Mouse (Mus musculus): ENCODE measurements around the gene Srd5a1. TPM values are rescaled to one million over a fixed set of nuclear protein-coding genes. Genes with fewer than 3 reads are reported as not detected.
A peak's percentile ranks its signal among the peaks of the same experiment; 100 is the strongest.

The Srd5a1 gene
- total and polyA plus RNA-seq, 2 experiments from 2014 or later = 22.6 to 34.7 TPM

DNA sequence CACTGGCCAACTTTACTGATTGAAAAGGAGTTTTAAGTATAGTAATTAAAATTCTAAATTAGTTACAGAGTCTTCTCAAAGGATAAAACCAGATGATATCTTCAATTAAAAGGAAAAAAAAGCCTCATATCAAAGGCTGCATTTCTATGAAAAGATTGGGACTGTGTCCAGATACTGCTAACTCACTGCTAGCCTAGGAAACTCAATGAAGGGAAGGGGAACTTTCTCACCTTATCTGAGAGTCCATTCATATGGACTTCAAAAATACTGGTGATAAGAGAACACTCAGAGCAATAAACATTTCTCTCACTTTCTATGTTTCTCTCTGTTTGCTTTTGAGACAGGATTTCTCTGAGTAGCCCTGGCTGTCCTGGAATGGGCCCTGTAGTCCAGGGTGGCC lies 46.7 kb downstream of the Srd5a1 start:
- H3K27ac ChIP-seq = no peak overlapping the region
- H3K36me3 ChIP-seq (ENCODE audit: insufficient read depth, low read length) = no peaks in the 10 kb centered on the region
- peaks cover 3% of the 10 kb centered on the region; the same call in 1 of the 2 replicates for H3K4me1 ChIP-seq (ENCODE audit: insufficient read depth, low read length)
- no peak for TF ChIP-seq CTCF (IDR thresholded peaks at IDR 0.05; ENCODE audit: low read depth)
- no peak overlapping the region for H3K4me3 ChIP-seq (ENCODE audit: low read length)
- H3K9ac ChIP-seq (replicated peaks; ENCODE audit: low read length) = no peak overlapping the region
- no peak for ATAC-seq
- H3K9me3 ChIP-seq (ENCODE audit: low read length) = no peaks in the 10 kb centered on the region
- H3K4me2 ChIP-seq (ENCODE audit: low read depth, low read length) = no peak overlapping the region
- no peak for DNase-seq (ENCODE audit: low spot score)
- H3K27me3 ChIP-seq (ENCODE audit: insufficient read depth, low read length) = no peaks in the 10 kb centered on the region

DNA sequence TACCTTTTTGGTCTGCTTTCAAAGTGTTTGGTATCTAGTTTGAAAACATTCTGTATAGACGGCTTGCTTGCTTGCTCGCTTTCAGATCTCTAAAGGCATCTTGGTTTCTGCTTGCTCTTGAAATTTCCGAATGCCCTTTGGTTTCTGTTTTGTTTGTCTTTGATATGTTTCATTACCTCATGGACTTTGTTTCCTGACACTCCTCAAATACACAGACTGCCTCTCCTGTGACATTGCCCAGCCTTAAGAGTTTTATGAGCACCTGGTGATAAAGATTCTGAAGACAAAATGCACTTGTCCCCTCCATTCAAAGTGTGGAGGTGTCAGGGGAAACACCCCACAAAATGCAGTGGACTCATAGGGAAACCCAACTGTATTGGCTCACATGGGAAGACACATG lies 47.3 kb downstream of the Srd5a1 start:
- Histone ChIP-seq H3K9me3 (ENCODE audit: low read length) (no peaks in the 10 kb centered on the region), H3K9ac (replicated peaks; ENCODE audit: low read length) (no peak overlapping the region), H3K4me3 (ENCODE audit: low read length) (no peak overlapping the region), H3K36me3 (ENCODE audit: insufficient read depth, low read length) (no peaks in the 10 kb centered on the region), H3K4me1 (ENCODE audit: insufficient read depth, low read length) (peaks cover 9% of the 10 kb centered on the region), H3K27ac (no peak overlapping the region), H3K4me2 (ENCODE audit: low read depth, low read length) (no peak overlapping the region), H3K27me3 (ENCODE audit: insufficient read depth, low read length) (no peaks in the 10 kb centered on the region)
- TF ChIP-seq CTCF (IDR thresholded peaks at IDR 0.05; ENCODE audit: low read depth) = no peak
- no peak for ATAC-seq
- 86% methylated on average over 3 of the region's 3 CpGs for WGBS
- DNase-seq (ENCODE audit: low spot score) = no peak

DNA sequence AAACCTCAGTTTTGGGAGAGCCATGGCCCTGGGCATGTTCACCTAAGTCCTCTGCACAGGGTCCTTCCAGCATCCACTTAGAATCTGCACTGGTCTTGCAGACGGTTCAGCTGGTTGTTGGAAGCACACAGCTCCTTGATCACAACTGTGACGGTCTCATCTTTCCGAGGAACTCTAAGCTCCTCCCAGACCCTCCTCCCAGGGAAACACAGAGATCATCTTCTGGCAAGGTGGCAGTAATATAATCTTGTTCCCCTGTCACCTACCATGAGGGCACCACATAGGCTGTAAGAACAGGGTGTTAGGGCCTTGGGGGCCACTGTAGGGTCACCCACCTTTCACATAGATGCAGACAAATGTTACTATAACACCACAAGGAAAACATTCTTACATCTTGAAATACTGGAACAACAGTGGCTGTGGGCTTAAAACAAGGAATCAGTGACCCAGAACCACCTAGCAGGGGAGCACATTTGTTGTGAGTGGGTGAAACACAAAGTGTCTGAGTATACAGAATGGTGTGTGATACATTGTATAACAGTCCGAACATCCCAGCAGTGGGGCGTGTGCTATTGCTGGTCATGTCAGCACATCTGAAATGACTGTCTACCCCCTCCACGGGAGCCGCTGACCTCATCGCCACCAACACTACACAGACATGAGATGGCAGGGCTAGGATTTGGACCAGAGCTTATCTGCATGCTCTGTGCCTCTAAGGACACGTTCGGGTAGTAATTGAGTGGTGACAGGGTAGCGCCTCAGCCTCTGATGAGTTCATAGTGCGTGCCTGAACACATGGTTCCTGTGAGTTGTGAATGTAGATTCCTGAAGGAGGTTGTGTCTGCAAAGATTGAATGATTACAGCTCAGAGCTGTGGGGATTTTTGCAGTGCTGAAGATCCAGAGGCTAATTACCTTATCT lies 48.3 kb downstream of the Srd5a1 start:
- Histone ChIP-seq H3K9ac (replicated peaks; ENCODE audit: low read length) (no peak overlapping the region), H3K27ac (no peak overlapping the region), H3K36me3 (ENCODE audit: insufficient read depth, low read length) (no peaks in the 10 kb centered on the region), H3K4me2 (ENCODE audit: low read depth, low read length) (no peak overlapping the region), H3K4me3 (ENCODE audit: low read length) (no peak overlapping the region), H3K9me3 (ENCODE audit: low read length) (no peaks in the 10 kb centered on the region), H3K27me3 (ENCODE audit: insufficient read depth, low read length) (no peaks in the 10 kb centered on the region), H3K4me1 (ENCODE audit: insufficient read depth, low read length) (peaks cover 9% of the 10 kb centered on the region)
- no peak for DNase-seq (ENCODE audit: low spot score)
- no peak for TF ChIP-seq CTCF (IDR thresholded peaks at IDR 0.05; ENCODE audit: low read depth)
- WGBS = 66% methylated on average over 12 of the region's 12 CpGs
- no peak for ATAC-seq

DNA sequence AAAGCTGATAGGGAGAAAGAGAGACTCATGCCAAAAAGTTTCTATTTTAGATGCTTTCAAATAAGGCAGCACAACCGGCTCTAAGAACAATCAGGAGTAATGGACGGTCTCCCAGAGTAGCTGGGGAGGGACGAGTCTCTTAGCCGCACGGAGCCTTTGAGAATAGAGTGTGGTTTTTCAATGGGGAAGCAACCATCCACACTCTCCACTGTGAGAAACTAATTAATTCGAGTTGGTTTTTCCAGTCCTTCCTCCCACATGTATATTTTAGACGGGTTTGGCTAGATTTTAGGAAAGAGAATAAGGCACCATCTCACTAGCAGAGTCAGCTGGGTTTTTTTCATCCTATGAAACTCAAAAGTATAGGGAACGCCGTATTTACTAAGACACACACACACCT lies 49.2 kb downstream of the Srd5a1 start:
- Histone ChIP-seq H3K9me3 (ENCODE audit: low read length) (no peaks in the 10 kb centered on the region), H3K4me2 (ENCODE audit: low read depth, low read length) (no peak overlapping the region), H3K4me1 (ENCODE audit: insufficient read depth, low read length) (peaks cover 9% of the 10 kb centered on the region), H3K27me3 (ENCODE audit: insufficient read depth, low read length) (no peaks in the 10 kb centered on the region), H3K27ac (no peak overlapping the region), H3K9ac (replicated peaks; ENCODE audit: low read length) (no peak overlapping the region), H3K4me3 (ENCODE audit: low read length) (no peak overlapping the region), H3K36me3 (ENCODE audit: insufficient read depth, low read length) (no peaks in the 10 kb centered on the region)
- TF ChIP-seq CTCF (IDR thresholded peaks at IDR 0.05; ENCODE audit: low read depth) = no peak
- 74% methylated on average over 9 of the region's 9 CpGs for WGBS
- no peak for DNase-seq (ENCODE audit: low spot score)
- ATAC-seq = no peak

DNA sequence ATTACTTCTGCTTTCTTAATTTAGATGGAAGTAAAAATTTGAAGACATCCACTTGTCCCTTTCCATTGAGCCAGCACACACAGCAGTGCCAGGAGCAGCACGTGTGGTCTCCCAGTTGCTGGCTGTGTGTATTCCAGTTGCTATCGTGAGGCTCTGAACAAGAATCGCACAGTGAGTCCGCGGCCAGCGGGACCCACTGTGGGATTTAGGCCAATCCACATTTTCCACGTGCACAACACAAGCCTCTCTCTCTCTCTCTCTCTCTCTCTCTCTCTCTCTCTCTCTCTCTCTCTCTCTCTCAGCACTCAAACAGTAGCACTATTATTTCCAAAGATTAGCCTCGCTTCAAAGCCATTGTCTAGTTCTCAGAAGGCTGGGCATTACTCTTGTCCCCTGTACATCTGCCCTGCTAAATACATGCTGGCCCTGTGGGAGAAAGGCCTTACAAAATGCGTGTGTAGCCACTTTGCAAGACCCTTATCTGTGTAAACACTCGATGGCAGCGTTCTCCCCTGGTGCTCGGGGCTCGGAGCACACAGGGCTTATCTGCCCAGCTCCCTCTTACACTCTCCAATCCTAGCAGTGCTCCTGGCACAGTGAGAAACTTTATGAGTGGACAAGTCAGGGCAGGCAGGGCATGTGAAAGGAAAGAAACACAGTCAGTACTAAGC lies 51.8 kb downstream of the Srd5a1 start:
- H3K27me3 ChIP-seq (ENCODE audit: insufficient read depth, low read length) = no peaks in the 10 kb centered on the region
- peaks cover 9% of the 10 kb centered on the region for H3K4me1 ChIP-seq (ENCODE audit: insufficient read depth, low read length)
- no peaks in the 10 kb centered on the region for H3K9me3 ChIP-seq (ENCODE audit: low read length)
- H3K36me3 ChIP-seq (ENCODE audit: insufficient read depth, low read length) = no peaks in the 10 kb centered on the region
- DNase-seq (ENCODE audit: low spot score) = peak; percentile 46
- no peak overlapping the region for H3K4me3 ChIP-seq (ENCODE audit: low read length)
- peak overlapping the region; percentile 22; the same call in 1 of the 2 replicates for H3K27ac ChIP-seq
- 0 out of 2 replicates have a peak overlapping the region, but pooled peaks have one; percentile 7 for H3K4me2 ChIP-seq (ENCODE audit: low read depth, low read length)
- 18% methylated on average over 13 of the region's 13 CpGs for WGBS
- no peak for TF ChIP-seq CTCF (IDR thresholded peaks at IDR 0.05; ENCODE audit: low read depth)
- no peak overlapping the region for H3K9ac ChIP-seq (replicated peaks; ENCODE audit: low read length)
- ATAC-seq = peak; percentile 81

DNA sequence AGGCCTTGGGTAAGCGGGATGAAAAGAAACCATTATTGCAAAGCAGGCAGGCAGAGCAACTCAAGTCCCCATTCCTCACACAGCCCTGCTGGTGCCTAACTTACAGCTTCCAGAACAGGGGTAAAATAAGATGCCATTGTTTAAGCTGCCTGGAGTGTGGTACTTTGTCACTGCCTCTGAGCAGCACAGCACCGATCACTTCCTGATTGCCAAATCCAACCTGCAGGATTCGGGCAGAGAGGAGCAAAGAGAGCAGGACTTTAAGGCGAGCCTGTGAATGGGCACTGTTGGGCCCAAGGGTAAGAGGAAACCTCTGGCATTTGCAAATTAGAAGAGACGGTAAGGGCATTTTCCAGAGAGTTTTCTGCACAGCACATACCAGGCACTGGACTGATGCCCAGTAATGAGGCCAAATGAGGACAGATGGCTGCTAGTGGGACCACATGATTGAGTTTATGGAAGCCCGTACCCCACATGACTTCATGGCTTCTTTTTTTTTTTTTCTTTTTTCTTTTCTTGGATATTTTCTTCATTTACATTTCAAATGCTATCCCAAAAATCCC lies 53.1 kb downstream of the Srd5a1 start:
- Histone ChIP-seq H3K4me3 (ENCODE audit: low read length) (no peak overlapping the region), H3K9me3 (ENCODE audit: low read length) (no peaks in the 10 kb centered on the region), H3K4me1 (ENCODE audit: insufficient read depth, low read length) (peaks cover 9% of the 10 kb centered on the region), H3K36me3 (ENCODE audit: insufficient read depth, low read length) (no peaks in the 10 kb centered on the region), H3K27ac (no peak overlapping the region), H3K9ac (replicated peaks; ENCODE audit: low read length) (no peak overlapping the region), H3K27me3 (ENCODE audit: insufficient read depth, low read length) (no peaks in the 10 kb centered on the region), H3K4me2 (ENCODE audit: low read depth, low read length) (no peak overlapping the region)
- ATAC-seq (no peak), DNase-seq (ENCODE audit: low spot score) (peak; percentile 70)
- TF ChIP-seq CTCF (IDR thresholded peaks at IDR 0.05; ENCODE audit: low read depth) = no peak
- WGBS = 54% methylated on average over 6 of the region's 6 CpGs

Data from hindbrain, postnatal 0 days (tissue).